Mouse (Mus musculus) heart, embryonic 15.5 days (tissue): ENCODE measurements around the gene Klhl32. TPM values are rescaled to one million over a fixed set of nuclear protein-coding genes. Genes with fewer than 3 reads are reported as not detected.
A peak's percentile ranks its signal among the peaks of the same experiment; 100 is the strongest.
"Not testable (repeated sequence)": the region's sequence is repeated elsewhere in the genome, so short reads cannot be mapped to it uniquely, and the experiment has no call there.

ENCODE experiments used
- ATAC-seq: fragments of 200-750 bp; cut with Nextera tagmentation; replicated peaks from 2 replicates; pipeline ENCODE4 v1.8.0; 2017; ENCODE audit warnings: low read depth, moderate TSS enrichment; ENCODE audit not compliant: insufficient number of reproducible peaks, insufficient read depth, low FRiP score
- H3K27ac ChIP-seq: fragments of 300-500 bp; sonication (generic); 2 replicates; pipeline ENCODE4 v1.5.1; 2015; ENCODE audit warnings: mild to moderate bottlenecking, inconsistent platforms
- H3K27me3 ChIP-seq: fragments of 300-500 bp; sonication (generic); 2 replicates; pipeline ENCODE4 v1.6.1; 2015; ENCODE audit warnings: inconsistent platforms
- H3K36me3 ChIP-seq: fragments of 300-500 bp; sonication (generic); 2 replicates; pipeline ENCODE4 v1.6.1; 2015; ENCODE audit warnings: mild to moderate bottlenecking, inconsistent platforms
- H3K4me1 ChIP-seq: fragments of 300-500 bp; sonication (generic); replicated peaks from 2 replicates; pipeline ENCODE4 v1.6.1; 2015; ENCODE audit warnings: inconsistent platforms
- H3K4me2 ChIP-seq: fragments of 300-500 bp; sonication (generic); 2 replicates; pipeline ENCODE4 v1.6.1; 2015; ENCODE audit warnings: inconsistent platforms, mild to moderate bottlenecking, moderate library complexity
- H3K4me3 ChIP-seq: fragments of 300-500 bp; sonication (generic); 2 replicates; pipeline ENCODE4 v1.5.1; 2015; ENCODE audit warnings: mild to moderate bottlenecking, inconsistent platforms
- H3K9ac ChIP-seq: fragments of 300-500 bp; sonication (generic); 2 replicates; pipeline ENCODE4 v1.6.1; 2015; ENCODE audit warnings: mild to moderate bottlenecking, inconsistent platforms
- H3K9me3 ChIP-seq: fragments of 300-500 bp; sonication (generic); replicated peaks from 2 replicates; pipeline ENCODE4 v1.6.1; 2016; ENCODE audit warnings: inconsistent platforms
- WGBS: fragments of 180-500 bp; shearing (Covaris S2); methylation state at CpG from one replicate; pipeline ENCODE4 v1.1.7; 2015; ENCODE audit warnings: mixed read lengths; 5-methylcytosine and 5-hydroxymethylcytosine counted together
- polyA plus RNA-seq: library from polyadenylated mRNA; unstranded; fragments of >200 nt; fragmentation: Nextera tagmentation; extraction: Ambion mirVana; gene quantifications from 2 replicates; pipeline ENCODE4 v1.2.1, GENCODE M21; 2015

The Klhl32 gene
- 3.5 and 4.1 TPM in 2 replicates for polyA plus RNA-seq

- WGBS, result under 1% methylated on average over 61 of the region's 63 CpGs
- Histone ChIP-seq H3K27me3 (no peaks in the 10 kb centered on the region), H3K36me3 (no peaks in the 10 kb centered on the region), H3K4me3 (peak within 1 kb of the TSS; percentile 75), H3K4me2 (peak within 1 kb of the TSS; percentile 93), H3K9ac (peak within 1 kb of the TSS; percentile 56), H3K4me1 (no peaks in the 10 kb centered on the region), H3K9me3 (no peaks in the 10 kb centered on the region), H3K27ac (peak within 1 kb of the TSS; percentile 66)
- peak; percentile 85 for ATAC-seq
Observed at GRCm38 (mm10) chr4:24850401-24851325, at the start of gene Klhl32. Gene Klhl32 (minus strand): TSS chr4:24851124.

DNA sequence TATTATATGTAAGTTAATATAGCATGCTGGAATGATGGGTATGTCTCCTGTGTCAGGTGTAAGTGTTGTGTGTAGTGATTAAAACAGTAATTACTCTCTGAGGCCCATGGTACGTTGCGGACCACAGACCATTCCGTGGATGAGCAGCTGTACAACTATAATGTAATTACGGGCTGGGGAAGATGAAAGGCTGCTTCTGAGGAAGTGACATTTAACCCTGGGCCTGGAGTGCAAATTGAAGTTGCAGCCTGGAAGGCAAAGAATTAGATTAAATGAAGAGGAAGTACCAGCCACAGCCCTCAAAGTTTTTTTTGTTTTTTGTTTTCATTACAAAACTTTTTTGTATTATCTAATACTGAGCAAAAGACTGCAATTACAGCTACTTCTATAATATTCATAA is 48.2 kb upstream of the Klhl32 start:
- no peak overlapping the region for H3K27ac ChIP-seq
- H3K27me3 ChIP-seq, result no peaks in the 10 kb centered on the region

GRCm38 (mm10) chr4:24898636-24899035 is 47.7 kb upstream of the Klhl32 start:
- Histone ChIP-seq H3K27ac (no peak overlapping the region), H3K4me2 (peak overlapping the region; percentile 89), H3K4me1 (peaks cover 12% of the 10 kb centered on the region), H3K9ac (peak overlapping the region; percentile 83), H3K27me3 (no peaks in the 10 kb centered on the region), H3K4me3 (peak overlapping the region; percentile 95), H3K9me3 (no peaks in the 10 kb centered on the region), H3K36me3 (peaks cover 29% of the 10 kb centered on the region)
- ATAC-seq, result no peak
- 23% methylated on average over 8 of the region's 8 CpGs for WGBS

More for the DNA sequence above, 48.2 kb upstream of the Klhl32 start:
- H3K36me3 ChIP-seq, result peaks cover 31% of the 10 kb centered on the region
- peak overlapping the region; percentile 95 for H3K4me3 ChIP-seq
- peak overlapping the region; percentile 89 for H3K4me2 ChIP-seq
- peaks cover 12% of the 10 kb centered on the region for H3K4me1 ChIP-seq
- 53% methylated on average over 4 of the region's 4 CpGs for WGBS
- H3K9me3 ChIP-seq, result no peaks in the 10 kb centered on the region
- H3K9ac ChIP-seq, result peak overlapping the region; percentile 83
- ATAC-seq, result no peak

GRCm38 (mm10) chr4:24897851-24898515 is 47.1 kb upstream of the Klhl32 start, which contains the start of gene Ndufaf4:
Gene Ndufaf4 (plus strand): TSS chr4:24898083.
- Histone ChIP-seq H3K27ac (peak within 1 kb of the TSS; percentile 81), H3K4me3 (peak within 1 kb of the TSS; percentile 95), H3K9ac (peak within 1 kb of the TSS; percentile 83), H3K36me3 (peaks cover 23% of the 10 kb centered on the region), H3K9me3 (no peaks in the 10 kb centered on the region), H3K4me2 (peak within 1 kb of the TSS; percentile 89), H3K27me3 (no peaks in the 10 kb centered on the region), H3K4me1 (peaks cover 12% of the 10 kb centered on the region)
- ATAC-seq, result peak; percentile 99
- under 1% methylated on average over 58 of the region's 58 CpGs for WGBS

DNA sequence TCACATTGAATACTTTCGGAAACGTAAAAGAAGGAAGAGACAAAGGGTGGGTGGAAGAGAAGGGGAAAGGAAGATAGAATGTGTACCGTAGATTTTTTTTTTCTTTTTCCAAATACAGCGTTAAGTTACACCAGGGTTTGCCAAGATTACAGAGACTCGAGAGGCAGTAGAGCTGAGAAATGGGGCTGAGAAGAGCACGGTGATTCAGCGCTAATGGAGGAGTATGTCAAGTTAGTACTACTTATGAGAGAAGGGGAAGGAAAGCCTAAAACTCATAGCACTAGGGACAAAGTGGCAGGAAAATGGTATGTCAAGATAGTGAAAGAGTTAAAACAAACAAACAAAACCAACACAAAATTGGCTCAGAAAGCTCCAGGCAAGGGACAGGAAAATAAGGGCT is 46.4 kb upstream of the Klhl32 start:
- ATAC-seq, result no peak
- Histone ChIP-seq H3K4me3 (peak overlapping the region; percentile 95), H3K4me2 (peak overlapping the region; percentile 89), H3K36me3 (peaks cover 18% of the 10 kb centered on the region), H3K9me3 (no peaks in the 10 kb centered on the region), H3K9ac (no peak overlapping the region), H3K27me3 (no peaks in the 10 kb centered on the region), H3K27ac (no peak overlapping the region), H3K4me1 (peaks cover 12% of the 10 kb centered on the region)
- 12% methylated on average over 7 of the region's 7 CpGs for WGBS

GRCm38 (mm10) chr4:24896829-24897228 is 45.9 kb upstream of the Klhl32 start:
- Histone ChIP-seq H3K4me3 (no peak overlapping the region), H3K36me3 (peaks cover 15% of the 10 kb centered on the region), H3K27ac (no peak overlapping the region), H3K9ac (no peak overlapping the region), H3K27me3 (no peaks in the 10 kb centered on the region), H3K4me1 (peaks cover 12% of the 10 kb centered on the region), H3K4me2 (peak overlapping the region; percentile 89; the same call in 1 of the 2 replicates), H3K9me3 (no peaks in the 10 kb centered on the region)
- WGBS, result 0% methylated on average over 1 of the region's 1 CpGs
- ATAC-seq, result no peak

- Histone ChIP-seq H3K4me2 (no peak overlapping the region), H3K9ac (no peak overlapping the region), H3K27ac (no peak overlapping the region), H3K4me1 (peaks cover 12% of the 10 kb centered on the region), H3K4me3 (no peak overlapping the region), H3K36me3 (no peaks in the 10 kb centered on the region), H3K27me3 (no peaks in the 10 kb centered on the region), H3K9me3 (no peaks in the 10 kb centered on the region)
- WGBS, result 53% methylated on average over 4 of the region's 4 CpGs
- ATAC-seq, result no peak
Observed at GRCm38 (mm10) chr4:24894625-24895024, 43.7 kb upstream of the Klhl32 start.

GRCm38 (mm10) chr4:24892293-24892692 is 41.4 kb upstream of the Klhl32 start:
- not testable (repeated sequence) for H3K4me3 ChIP-seq, H3K36me3 ChIP-seq, H3K9me3 ChIP-seq, H3K27ac ChIP-seq, ATAC-seq, H3K27me3 ChIP-seq, H3K4me1 ChIP-seq, H3K9ac ChIP-seq, H3K4me2 ChIP-seq
- WGBS, result 75% methylated on average over 2 of the region's 2 CpGs

- not testable (repeated sequence) for H3K27me3 ChIP-seq
Observed at GRCm38 (mm10) chr4:24889386-24889785, 38.5 kb upstream of the Klhl32 start.

DNA sequence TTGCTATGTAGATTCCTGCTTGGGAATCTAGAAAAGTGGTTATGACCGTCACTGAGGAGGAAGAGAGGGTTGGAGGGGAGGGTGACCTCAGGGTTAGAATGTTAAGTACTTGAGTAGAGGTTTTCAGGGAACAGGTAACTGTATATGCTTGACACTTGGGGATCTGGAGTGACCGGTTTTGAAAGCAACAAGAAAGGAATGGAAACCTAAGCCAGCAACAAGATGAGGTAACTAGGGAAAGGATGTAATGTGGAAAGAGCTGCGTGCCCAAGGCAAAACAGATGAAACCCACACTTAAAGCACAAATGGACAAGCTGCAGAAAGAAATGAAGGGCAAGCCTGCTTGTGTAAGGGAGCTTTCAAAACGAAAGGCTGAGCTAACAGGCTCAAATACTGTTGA is 18.3 kb upstream of the Klhl32 start:
- 53% methylated on average over 4 of the region's 4 CpGs for WGBS
- no peak for ATAC-seq

More at GRCm38 (mm10) chr4:24889386-24889785, 38.5 kb upstream of the Klhl32 start:
- not testable (repeated sequence) for H3K9me3 ChIP-seq, H3K27ac ChIP-seq, H3K4me2 ChIP-seq, H3K4me3 ChIP-seq, H3K36me3 ChIP-seq, H3K9ac ChIP-seq, H3K4me1 ChIP-seq, ATAC-seq
- WGBS, result 56% methylated on average over 2 of the region's 2 CpGs

GRCm38 (mm10) chr4:24865691-24866090 is 14.8 kb upstream of the Klhl32 start:
- Histone ChIP-seq H3K36me3 (no peaks in the 10 kb centered on the region), H3K27me3 (no peaks in the 10 kb centered on the region), H3K4me3 (no peak overlapping the region), H3K27ac (no peak overlapping the region), H3K4me1 (no peaks in the 10 kb centered on the region), H3K9me3 (no peaks in the 10 kb centered on the region), H3K9ac (no peak overlapping the region), H3K4me2 (no peak overlapping the region)
- WGBS, result 45% methylated on average over 6 of the region's 6 CpGs
- ATAC-seq, result no peak

More for the DNA sequence above, 18.3 kb upstream of the Klhl32 start:
- Histone ChIP-seq H3K9me3 (no peaks in the 10 kb centered on the region), H3K4me3 (no peak overlapping the region), H3K4me1 (no peaks in the 10 kb centered on the region), H3K27me3 (no peaks in the 10 kb centered on the region), H3K9ac (no peak overlapping the region), H3K36me3 (no peaks in the 10 kb centered on the region), H3K4me2 (no peak overlapping the region), H3K27ac (no peak overlapping the region)
